Mouse (Mus musculus) retina, postnatal 1 day (tissue): ENCODE results near the gene Pskh1.

Experiments
- DNase-seq: peaks from one replicate; pipeline ENCODE4 v3.0.0-alpha.2; 2012

The Pskh1 gene

DNA sequence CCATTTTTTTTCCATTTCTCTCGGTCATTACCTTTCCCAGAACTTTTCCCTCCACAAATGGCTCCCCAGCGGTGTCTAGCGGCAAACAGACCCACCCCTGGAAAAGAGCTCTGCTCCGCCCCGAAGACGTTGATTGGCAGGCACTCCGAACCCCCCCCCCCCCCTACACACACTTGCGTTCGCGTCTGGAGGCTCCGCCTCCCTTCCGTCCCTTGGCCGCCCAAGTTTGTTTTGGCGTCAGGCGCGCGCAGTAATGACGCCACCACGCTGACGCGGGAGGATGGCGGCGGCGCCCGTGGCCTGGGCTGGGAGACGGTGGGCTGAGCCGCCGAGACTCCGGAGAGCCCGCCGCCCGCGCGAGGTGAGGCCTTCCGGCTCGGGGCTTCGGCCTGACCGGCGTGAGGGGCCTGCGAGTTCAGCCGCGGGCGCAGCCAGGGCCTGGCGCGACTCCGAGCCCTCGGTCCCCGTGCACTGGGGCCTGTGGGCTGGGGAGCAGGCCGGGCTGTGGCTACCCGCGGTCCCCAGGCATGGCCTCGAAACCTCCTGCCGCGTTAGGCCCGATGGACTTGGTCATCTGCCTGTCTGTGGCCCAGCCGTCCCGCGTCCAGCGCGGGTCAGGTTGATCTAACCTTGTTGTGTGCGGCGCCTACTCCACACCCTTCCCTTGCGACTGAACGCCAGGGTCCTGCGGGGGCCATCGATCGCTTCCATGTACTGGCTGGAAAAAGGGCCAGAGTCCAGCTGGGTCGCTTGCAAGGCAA is at the start of gene Pskh1:
Gene Pskh1 (plus strand): TSS at position 262 of the 761 bp plus-strand sequence.
- peak; percentile 96 for DNase-seq

DNA sequence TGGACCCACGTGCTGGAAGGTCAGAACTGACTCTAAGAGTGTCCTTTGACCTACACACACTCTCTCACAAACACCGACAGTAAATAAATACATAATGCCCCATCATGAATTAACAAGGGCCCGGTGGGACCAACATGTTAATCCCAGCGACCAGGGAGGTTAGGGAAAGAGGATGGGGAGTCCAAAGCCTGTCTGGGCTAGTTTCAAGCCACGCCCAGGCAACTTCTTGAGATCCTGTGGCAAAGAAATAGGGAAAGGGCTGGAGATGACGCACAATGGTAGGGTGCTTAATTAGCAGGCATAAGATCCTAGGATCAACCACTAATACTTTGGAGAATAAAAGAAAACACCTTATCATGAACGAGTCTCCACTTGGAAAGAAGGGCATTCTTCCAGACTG is 49.6 kb upstream of the Pskh1 start:
- no peak for DNase-seq

DNA sequence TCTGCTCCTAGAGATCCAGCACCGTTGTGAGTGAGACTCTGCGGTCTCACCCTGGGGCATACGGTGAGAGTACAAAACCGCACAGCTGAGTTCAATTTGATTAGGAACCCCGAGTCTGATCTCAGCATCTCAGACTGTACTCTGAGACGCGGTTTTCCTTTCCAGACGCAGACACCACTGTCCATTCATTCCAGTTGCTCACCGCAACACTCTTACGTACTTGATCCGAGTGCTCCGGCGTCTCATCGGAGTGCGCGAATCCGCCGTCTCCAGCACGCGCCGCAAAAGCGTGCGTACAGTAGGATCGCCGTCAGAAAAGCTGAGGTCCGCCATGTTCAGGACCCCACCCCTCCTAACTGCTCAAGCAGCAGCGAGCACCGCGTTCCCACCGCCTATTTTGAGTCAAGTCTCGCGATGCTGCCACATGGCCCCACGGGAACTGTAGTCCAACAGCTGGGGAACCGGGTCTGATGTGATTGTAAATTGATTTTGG is 48.5 kb upstream of the Pskh1 start:
- peak; percentile 96 for DNase-seq

DNA sequence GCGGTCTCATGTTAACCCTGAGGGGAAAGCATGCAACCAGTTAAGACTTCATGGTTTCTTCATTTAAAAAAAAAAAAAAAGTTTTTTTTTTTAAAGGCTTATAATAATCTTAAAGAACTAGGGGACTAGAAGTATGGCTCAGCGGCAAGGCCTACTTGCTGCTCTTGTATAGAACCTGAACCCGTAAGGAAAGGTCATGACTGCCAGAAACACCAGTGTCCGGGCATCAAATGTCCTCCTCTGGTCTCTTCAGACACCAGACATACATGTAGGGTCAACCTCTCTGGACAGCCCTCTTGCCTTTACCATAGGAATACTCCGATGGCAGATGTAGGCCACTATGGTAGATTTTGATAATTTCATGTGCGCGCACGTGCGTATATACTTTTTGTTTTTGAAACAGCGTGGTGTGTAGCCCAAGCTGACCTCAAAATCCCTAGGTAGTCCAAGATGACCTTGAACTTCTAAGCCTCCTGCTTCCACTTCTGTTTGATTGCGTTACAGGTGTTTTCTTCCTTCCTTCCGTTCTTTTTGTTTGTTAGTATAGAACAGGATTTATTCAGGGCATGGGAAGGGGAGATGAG is 48.0 kb upstream of the Pskh1 start:
- DNase-seq = no peak

DNA sequence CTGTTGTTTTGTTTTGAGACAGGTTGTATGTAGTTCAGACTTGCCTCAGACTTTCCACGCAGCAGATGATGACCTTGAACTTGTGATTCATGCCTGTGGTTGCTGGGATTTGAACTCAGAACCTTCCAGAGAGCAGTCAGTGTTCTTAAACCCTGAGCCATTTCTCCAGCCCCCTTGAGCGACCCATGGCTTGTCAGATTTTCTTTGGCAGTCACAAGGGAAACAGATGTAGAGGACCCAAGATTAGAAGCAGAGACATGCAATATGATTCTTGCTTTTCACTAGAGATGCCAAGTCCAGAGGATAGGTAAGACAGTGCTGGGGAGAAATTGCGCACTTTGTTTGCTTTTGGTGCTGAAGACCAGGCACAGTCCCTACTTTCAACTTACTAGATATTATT is 47.1 kb upstream of the Pskh1 start, which contains the start of gene Cenpt:
Gene Cenpt (minus strand): TSS at position 101 of the 400 bp plus-strand sequence.
- DNase-seq = no peak

DNA sequence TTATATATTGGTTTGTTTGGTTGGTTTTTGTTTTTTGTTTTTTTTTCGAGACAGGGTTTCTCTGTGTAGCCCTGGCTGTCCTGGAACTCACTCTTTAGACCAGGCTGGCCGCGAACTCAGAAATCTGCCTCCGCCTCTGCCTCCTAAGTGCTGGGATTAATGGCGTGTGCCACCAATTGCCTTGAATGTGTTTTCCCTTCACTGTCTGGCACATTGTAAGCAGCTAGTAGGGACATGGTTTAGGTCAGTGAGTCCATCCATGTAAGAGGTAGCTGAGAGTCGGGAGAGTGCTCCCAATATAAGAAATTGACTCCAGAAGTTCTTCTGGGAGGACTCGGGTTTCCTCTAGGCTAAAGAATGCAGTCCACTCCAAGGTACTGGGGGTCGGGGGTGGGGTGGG is 45.9 kb upstream of the Pskh1 start:
- DNase-seq = no peak

DNA sequence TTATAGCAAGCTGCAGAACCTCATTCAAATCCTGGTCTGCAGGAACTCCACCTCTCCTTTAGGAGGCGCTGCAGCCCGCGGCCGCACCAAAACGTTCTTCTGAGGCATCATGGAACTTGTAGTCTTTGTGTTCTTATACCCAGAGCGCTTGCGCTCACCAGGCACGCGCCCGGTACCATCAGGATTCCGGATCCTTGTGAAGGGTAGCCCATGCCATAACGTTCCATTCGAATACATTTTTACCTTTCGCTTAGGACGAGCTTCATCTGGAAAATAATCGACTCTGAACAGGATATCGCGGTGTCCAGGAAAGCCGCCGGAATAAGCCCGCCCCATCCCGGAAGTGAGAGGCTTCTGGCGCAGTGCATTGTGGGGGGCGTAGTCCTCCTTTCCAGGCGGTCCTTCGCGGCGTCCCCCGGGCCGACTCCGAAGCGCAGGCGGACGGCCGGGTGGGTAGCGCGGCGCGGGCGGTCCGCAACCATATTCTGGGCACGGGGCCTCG is 45.5 kb upstream of the Pskh1 start, which contains the start of gene Thap11:
Gene Thap11 (plus strand): TSS at position 418 of the 502 bp plus-strand sequence.
- DNase-seq = peak; percentile 97

DNA sequence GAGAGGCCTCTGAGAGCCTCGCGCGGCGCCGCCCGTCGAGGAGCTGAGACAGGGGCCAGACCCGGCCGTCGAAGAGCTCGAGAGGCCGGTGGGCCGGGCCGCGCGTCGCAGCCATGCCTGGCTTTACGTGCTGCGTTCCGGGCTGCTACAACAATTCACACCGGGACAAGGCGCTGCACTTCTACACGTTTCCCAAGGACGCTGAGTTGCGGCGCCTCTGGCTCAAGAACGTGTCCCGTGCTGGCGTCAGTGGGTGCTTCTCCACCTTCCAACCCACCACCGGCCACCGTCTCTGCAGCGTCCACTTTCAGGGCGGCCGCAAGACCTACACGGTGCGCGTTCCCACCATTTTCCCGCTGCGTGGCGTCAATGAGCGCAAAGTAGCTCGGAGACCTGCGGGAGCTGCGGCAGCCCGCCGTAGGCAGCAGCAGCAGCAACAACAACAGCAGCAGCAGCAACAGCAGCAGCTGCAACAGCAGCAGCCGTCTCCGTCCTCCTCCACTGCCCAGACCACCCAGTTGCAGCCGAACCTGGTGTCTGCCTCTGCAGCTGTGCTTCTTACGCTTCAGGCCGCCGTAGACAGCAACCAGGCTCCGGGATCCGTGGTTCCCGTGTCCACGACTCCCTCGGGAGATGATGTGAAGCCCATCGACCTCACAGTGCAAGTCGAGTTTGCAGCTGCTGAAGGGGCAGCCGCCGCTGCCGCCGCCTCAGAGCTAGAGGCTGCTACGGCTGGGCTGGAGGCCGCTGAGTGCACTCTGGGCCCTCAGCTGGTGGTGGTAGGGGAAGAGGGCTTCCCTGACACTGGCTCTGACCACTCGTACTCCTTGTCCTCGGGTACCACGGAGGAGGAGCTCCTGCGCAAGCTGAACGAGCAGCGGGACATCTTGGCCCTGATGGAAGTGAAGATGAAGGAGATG is 44.7 kb upstream of the Pskh1 start:
- DNase-seq = peak; percentile 25

DNA sequence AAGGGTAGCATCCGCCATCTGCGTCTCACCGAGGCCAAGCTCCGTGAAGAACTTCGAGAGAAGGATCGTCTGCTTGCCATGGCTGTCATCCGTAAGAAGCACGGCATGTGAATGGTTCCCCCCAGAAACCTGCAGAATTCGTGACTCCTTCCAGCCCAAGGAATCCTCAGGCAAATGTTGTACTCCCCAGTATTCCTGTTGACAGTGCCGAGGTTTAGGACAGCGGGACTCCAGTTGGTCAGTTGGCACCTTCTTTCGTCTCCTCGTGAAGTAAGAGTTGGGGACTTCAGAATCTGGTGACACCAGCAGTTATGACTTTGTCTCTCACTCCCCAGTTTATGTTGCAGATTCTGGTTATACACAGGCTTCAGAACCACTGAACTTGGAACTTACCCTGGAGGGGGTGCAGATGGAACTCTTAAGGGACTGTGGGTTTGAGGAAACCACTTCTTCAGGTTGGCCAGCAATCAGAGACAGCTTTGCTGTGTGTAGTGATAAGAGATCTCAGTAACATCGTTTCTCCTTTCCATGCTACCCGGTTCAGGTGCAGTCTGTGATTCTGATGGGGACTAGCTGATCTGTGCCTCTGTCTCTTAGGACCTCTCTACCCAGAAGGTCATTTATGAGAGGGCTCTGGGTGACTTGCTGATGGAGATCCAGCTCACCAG is 43.9 kb upstream of the Pskh1 start:
- DNase-seq = no peak

DNA sequence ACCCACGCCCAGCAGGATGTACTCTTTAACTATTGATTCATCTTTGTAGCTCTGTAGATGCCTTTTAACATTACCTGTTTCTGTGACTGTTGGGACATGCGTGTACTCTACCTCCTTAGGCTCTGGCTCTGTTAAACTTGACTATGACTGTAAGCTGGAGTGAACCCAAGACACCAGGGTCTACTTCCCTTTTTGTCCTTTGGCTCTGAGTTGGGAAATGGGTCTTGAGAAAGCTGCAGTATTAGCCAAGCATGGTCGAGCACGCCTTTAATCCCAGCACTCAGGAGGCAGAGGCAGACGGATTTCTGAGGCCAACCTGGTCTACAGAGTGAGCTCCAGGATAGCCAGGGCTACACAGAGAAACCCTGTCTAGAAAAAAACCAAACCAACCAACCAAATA is 41.7 kb upstream of the Pskh1 start:
- DNase-seq = no peak

DNA sequence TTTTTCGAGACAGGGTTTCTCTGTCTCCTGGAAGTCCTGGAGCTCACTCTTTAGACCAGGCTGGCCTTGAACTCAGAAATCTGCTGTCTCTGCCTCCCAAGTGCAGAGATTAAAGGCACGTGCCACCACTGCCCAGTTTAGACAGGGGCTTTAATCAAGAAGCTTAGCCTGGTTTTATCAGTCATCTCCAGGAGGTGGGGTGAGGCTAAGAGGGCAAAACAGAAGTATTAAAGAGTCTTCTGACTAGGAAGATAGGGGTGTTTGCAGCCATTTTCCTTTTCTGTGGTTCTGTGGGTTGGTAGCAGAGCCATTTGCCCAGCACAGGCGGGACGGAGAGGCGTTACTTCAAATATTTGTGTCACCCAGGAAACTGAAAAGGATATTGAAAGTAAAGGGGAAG is 40.9 kb upstream of the Pskh1 start:
- DNase-seq = peak; percentile 40

DNA sequence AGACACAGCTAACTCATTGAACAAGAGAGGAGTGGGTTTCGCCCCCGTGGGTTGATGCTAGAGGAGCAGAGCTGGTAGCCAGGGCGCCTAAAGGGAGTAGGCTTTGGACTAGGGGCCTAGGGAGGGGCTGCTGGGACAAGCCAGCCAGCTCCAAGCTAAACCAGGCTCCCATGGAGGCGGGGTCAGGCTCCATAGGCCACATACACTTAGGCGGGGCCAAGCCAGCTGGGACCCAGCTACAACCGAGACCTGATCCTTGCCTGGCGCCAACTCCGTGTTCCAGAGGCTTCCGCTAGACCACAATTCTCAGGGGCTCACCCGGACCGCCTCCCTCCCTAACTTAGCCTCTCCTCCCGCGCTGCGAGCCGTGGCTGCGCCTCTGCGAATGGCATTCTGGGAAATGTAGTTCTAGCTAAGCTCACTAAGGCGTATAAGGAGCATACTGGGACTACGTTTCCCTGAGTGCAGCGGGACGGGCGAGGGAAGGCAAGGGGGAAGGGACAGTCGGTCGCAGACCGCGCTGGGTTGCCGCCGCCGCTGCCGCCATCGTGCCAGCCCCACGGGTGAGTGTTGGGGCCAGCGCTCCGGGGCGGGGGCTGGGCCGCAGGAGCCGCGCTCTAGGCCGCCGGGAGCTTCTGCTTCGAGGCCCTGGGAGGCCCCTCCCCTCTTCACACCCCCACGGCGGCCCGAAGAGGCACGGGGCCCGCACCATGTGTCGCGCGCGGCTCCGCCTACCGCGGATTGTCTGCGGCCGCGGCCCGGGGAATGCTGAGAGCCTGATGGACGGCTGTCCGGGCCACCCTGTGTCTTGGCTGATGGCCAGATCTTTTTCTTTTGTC is 39.9 kb upstream of the Pskh1 start, which contains the start of gene Nutf2:
Gene Nutf2 (plus strand): TSS at position 438 of the 839 bp plus-strand sequence.
- peak; percentile 100 for DNase-seq

DNA sequence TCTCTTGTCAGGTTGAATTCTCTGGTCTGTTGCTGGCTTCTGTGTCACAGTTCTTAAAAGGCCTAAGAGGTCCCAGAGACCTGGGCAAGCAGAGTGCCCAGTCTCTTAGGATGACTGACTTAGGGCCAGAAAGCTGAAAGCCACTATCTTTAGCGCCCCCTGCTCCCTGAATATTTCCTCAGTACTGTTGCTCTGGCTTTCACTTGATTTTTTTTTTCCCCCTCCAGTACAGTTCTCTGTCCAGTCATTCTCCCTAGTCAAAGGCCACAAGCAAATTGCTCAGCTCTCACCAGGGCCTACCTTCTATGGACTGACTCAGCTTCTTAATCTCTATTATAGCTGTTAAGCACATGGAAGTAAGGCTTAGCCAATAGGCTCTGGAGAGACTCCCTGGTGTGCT is 38.3 kb upstream of the Pskh1 start:
- peak; percentile 34 for DNase-seq

DNA sequence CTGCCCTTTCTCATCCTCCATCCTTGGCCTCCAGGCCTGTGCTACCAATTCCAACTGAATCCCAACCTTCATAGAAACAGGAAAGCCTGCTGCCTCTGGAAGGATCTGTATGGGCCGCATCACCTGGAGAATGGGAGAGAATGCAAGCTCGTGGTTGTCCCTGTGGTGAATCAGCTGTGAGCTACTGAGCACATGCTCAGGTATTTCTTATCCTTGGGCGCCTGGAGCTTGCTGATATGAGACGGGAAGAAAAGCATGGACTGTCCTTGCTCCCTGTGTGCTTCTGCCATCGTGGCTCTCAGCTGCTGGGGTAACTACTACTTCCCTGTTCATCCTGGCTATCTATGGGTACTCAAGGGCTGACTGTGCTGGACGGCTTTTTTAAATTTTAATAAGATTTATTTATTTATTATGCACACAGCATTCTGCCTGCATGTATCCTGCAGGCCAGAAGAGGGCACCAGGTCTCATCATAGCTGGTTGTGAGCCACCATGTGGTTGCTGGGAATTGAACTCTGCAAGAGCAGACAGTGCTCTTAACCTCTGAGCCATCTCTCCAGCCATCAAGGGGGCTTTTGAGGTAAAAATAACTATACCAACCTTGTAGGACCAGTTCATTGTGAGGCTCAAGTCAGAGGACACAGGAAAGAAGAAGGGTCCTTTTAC is 33.7 kb upstream of the Pskh1 start:
- no peak for DNase-seq

DNA sequence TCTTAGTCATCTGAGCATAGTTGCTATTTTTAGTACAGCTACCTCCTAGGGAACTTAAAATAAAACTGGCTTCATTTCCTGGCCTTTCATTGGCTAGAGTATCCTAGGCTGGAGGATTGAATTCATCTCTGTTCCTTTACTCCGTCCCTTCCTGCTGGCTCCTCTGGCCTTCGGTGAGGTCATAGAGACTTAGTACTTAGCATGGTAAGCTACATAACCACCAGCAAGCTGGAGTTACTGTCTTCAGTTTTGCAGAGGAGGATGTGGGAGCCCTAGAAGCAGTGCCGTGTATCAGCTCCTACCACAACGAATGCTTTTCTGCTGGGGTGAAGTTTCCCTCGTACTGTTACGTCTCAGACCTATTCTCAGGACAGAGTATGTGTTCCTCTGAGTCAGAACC is 25.9 kb upstream of the Pskh1 start:
- no peak for DNase-seq

DNA sequence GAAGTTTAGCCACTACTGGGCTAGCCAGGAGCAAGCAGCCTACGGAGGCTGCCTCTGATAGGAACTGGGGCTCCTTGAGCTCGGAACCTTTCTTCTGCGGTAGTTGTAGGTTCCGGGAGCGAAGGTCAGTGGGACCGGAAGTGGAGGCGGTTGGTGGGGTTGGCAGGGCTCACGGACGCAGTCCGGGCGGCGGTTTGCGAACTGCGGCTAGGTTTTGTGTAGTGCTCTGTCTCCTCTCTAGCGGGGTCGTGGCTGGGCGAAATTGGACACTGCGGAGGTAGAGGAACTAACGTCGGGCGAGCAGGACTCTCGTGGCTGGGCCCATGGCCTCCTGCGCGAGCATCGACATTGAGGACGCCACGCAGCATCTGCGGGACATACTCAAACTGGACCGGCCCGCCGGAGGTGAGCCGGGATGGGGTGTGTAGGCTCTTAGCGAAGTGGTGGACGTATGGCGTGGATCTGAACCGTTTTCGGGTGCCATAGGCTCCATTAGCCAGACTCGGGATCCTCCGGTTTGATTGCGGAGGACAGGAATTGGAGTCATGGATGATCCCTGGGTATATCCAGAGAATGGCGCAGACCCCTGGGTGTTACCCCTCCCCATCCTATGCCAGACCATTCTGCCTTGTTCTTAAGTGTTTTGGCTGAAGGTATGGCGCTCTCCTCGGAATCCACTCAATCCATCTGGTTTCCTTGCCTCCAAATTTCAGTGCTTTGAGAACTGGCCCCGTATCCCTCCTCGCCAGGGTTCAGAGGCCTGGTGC is 19.3 kb upstream of the Pskh1 start, which contains the start of gene Edc4:
Gene Edc4 (plus strand): TSS at position 128 of the 767 bp plus-strand sequence.
- DNase-seq = peak; percentile 92

DNA sequence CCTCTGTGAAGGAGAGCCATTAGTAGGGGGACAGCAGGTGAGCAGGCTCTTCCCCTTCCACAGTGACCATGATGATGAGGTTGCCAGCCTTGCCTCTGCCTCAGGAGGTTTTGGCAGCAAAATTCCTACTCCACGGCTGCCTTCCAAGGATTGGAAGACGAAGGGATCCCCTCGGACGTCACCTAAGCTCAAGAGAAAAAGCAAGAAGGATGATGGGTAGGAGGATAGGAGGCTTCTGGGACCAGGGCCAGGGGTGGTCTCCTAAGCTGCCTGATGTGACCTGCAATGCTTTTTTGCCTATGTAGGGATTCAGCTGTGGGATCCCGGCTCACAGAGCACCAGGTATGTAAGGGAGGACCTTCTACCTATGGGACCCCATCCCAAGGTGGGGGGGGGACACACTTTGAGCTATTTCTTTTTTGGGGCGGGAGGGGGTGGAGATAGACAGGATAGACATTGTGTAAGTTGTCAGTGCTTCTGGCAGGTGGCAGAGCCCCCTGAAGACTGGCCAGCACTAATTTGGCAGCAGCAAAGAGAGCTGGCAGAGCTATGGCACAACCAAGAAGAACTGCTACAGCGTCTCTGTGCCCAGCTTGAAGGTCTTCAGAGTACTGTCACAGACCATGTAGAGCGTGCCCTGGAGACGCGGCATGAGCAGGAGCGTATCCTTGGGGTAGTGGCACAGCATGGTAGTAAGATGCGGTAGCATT is 10.3 kb upstream of the Pskh1 start:
- no peak for DNase-seq

DNA sequence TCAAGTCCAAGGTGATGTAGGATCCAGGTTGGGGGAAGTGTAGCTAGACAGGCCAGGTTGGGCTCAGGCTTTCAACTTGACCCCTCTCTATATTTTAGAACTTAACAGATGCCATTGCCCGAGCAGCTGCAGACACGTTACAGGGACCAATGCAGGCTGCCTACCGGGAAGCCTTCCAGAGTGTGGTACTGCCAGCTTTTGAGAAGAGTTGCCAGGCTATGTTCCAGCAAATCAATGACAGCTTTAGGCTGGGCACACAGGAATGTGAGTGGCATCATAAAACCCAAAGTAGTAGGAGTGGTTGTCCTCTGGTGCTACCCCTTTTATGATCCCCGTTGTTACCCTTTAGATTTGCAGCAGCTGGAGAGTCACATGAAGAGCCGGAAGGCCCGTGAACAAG is 9.4 kb upstream of the Pskh1 start:
- DNase-seq = no peak

DNA sequence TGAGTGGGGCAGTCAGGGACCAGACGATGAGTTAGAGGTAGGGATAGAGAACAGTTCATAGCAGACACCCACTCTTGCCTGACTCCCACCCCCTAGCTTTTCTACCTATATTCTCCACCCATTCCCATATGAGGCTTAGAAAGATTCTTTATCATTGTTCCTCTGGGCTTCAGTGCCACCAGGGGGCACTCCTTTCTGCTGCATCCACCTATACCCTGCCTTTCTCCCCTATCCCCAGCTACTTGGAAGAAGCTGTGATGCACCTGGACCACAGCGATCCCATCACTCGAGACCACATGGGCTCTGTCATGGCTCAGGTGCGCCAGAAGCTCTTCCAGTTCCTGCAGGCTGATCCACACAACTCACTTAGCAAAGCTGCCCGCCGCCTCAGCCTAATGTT is 7.8 kb upstream of the Pskh1 start:
- peak; percentile 45 for DNase-seq
